In genomic region chr6:113653551-113653950, GRCm38 (mm10) we compare ENCODE assay signal across 24 mouse cellular contexts. TPM values are rescaled to one million over a fixed set of nuclear protein-coding genes. Genes with fewer than 3 reads are reported as not detected.
A peak's percentile ranks its signal among the peaks of the same experiment; 100 is the strongest.
DNase-seq lines count a peak whose midpoint lies in the region; ATAC-seq and TF ChIP-seq lines count a peak whose summit lies in the region.
"Had no signal": no experiment of that assay in that cellular context is flagged by ENCODE, and none has a peak within 500 bp of the region (broad histone marks: within the 10 kb centered on the region; RNA-seq: fewer than 3 reads in every experiment).

No protein-coding gene starts in this region.

- no peak for TF ChIP-seq CTCF in layer of hippocampus, adult 2 months (conservative IDR thresholded peaks at IDR 0.05)
- TF ChIP-seq CTCF in liver, postnatal 0 days (IDR thresholded peaks at IDR 0.05; ENCODE audit: low read depth), result no peak
- no peak for TF ChIP-seq CTCF in bone marrow, adult 2 months (IDR thresholded peaks at IDR 0.05; ENCODE audit: control insufficient read depth, insufficient read depth, low read length)

- no peak for TF ChIP-seq EP300 in liver, postnatal 0 days (IDR thresholded peaks at IDR 0.05; ENCODE audit: low read depth)

- no peak overlapping the region for H3K4me3 ChIP-seq in layer of hippocampus, adult 2 months
- no peak overlapping the region for H3K4me3 ChIP-seq in liver, postnatal 0 days (ENCODE audit: low read depth, low read length)
- no peak overlapping the region for H3K4me3 ChIP-seq in liver, embryonic 12.5 days
- H3K4me3 ChIP-seq in bone marrow, adult 2 months (replicated peaks; ENCODE audit: control insufficient read depth, low read depth, low read length), result no peak overlapping the region
- no peak overlapping the region for H3K4me3 ChIP-seq in brown adipose tissue, adult 24 weeks (ENCODE audit: insufficient read depth, low read depth, low read length)
- no peak overlapping the region for H3K4me3 ChIP-seq in forebrain, embryonic 11.5 days (ENCODE audit: low read depth, low read length)
- H3K4me3 ChIP-seq: embryonic facial prominence, embryonic 15.5 days; forebrain, embryonic 12.5 days; heart, embryonic 12.5 days; hindbrain, embryonic 10.5 days had no signal

- no peaks in the 10 kb centered on the region for H3K9me3 ChIP-seq in liver, postnatal 0 days (ENCODE audit: low read length)
- no peaks in the 10 kb centered on the region for H3K9me3 ChIP-seq in liver, embryonic 12.5 days (replicated peaks)
- no peaks in the 10 kb centered on the region for H3K9me3 ChIP-seq in forebrain, embryonic 11.5 days (ENCODE audit: control insufficient read depth, low read length)
- H3K9me3 ChIP-seq: embryonic facial prominence, embryonic 15.5 days; forebrain, embryonic 12.5 days; G1E; heart, embryonic 12.5 days; hindbrain, embryonic 10.5 days had no signal

- no peak for ATAC-seq in liver, postnatal 0 days
- ATAC-seq in liver, embryonic 12.5 days, result no peak
- no peak for ATAC-seq in forebrain, embryonic 11.5 days (replicated peaks; ENCODE audit: low FRiP score)
- ATAC-seq: forebrain, embryonic 16.5 days had no signal

- H3K36me3 ChIP-seq in liver, postnatal 0 days (replicated peaks; ENCODE audit: insufficient read depth, low read length), result no peaks in the 10 kb centered on the region; the same call in 1 of the 2 replicates
- H3K36me3 ChIP-seq in liver, embryonic 12.5 days, result 0 out of 2 replicates have a peak, but pooled peaks cover 4% of the 10 kb centered on the region
- no peaks in the 10 kb centered on the region for H3K36me3 ChIP-seq in forebrain, embryonic 11.5 days (ENCODE audit: control insufficient read depth, insufficient read depth, low read length)
- H3K36me3 ChIP-seq: embryonic facial prominence, embryonic 15.5 days; forebrain, embryonic 12.5 days; heart, embryonic 12.5 days; hindbrain, embryonic 10.5 days had no signal

- TF ChIP-seq POLR2A in bone marrow, adult 2 months (IDR thresholded peaks at IDR 0.05; ENCODE audit: borderline replicate concordance, control insufficient read depth, low read depth, low read length), result no peak

- H3K27me3 ChIP-seq in liver, postnatal 0 days (ENCODE audit: insufficient read depth, low read length), result no peaks in the 10 kb centered on the region
- no peaks in the 10 kb centered on the region for H3K27me3 ChIP-seq in liver, embryonic 12.5 days (replicated peaks)
- no peaks in the 10 kb centered on the region for H3K27me3 ChIP-seq in forebrain, embryonic 11.5 days (ENCODE audit: control insufficient read depth, insufficient read depth, low read length)
- H3K27me3 ChIP-seq: embryonic facial prominence, embryonic 15.5 days; forebrain, embryonic 12.5 days; heart, embryonic 12.5 days had no signal

- H3K9ac ChIP-seq in liver, postnatal 0 days (replicated peaks), result no peak overlapping the region
- H3K9ac ChIP-seq in liver, embryonic 12.5 days, result no peak overlapping the region
- H3K9ac ChIP-seq in forebrain, embryonic 11.5 days (ENCODE audit: low read length), result no peak overlapping the region
- H3K9ac ChIP-seq: embryonic facial prominence, embryonic 15.5 days; forebrain, embryonic 12.5 days; heart, embryonic 12.5 days; hindbrain, embryonic 14.5 days had no signal

- DNase-seq in layer of hippocampus, adult 2 months (ENCODE audit: low spot score in 2 of 2), result no peak
- DNase-seq in layer of hippocampus, adult 9-10 months (ENCODE audit: low spot score), result no peak
- DNase-seq in liver, postnatal 0 days, result no peak
- DNase-seq in forebrain, embryonic 11.5 days (ENCODE audit: low spot score), result no peak
- DNase-seq in kidney, adult 9 months, result no peak
- DNase-seq: adrenal gland, adult 8-10 months; cerebellum, adult 8-10 months; cerebellum, postnatal 14 days; embryo, embryonic 11 days; gastrocnemius, postnatal 14 days had no signal

- H3K4me2 ChIP-seq in liver, postnatal 0 days (ENCODE audit: low read depth, low read length), result no peak overlapping the region
- no peak overlapping the region for H3K4me2 ChIP-seq in liver, embryonic 12.5 days
- no peak overlapping the region for H3K4me2 ChIP-seq in forebrain, embryonic 11.5 days (ENCODE audit: low read depth, low read length, severe bottlenecking)
- H3K4me2 ChIP-seq: embryonic facial prominence, embryonic 15.5 days; forebrain, embryonic 12.5 days; heart, embryonic 12.5 days; hindbrain, embryonic 14.5 days had no signal

- H3K27ac ChIP-seq in layer of hippocampus, adult 2 months, result 0 out of 2 replicates have a peak overlapping the region, but pooled peaks have one; percentile 11
- H3K27ac ChIP-seq in liver, postnatal 0 days (ENCODE audit: low read depth), result peak overlapping the region; percentile 55; the same call in 1 of the 2 replicates
- H3K27ac ChIP-seq in liver, embryonic 12.5 days, result no peak overlapping the region
- H3K27ac ChIP-seq in bone marrow, adult 2 months (ENCODE audit: control insufficient read depth, insufficient read depth, low read depth, low read length, poor library complexity), result peak overlapping the region; percentile 76
- H3K27ac ChIP-seq in brown adipose tissue, adult 24 weeks (replicated peaks; ENCODE audit: low read depth, low read length), result peak overlapping the region; percentile 84
- H3K27ac ChIP-seq in forebrain, embryonic 11.5 days (ENCODE audit: low read depth, low read length), result no peak overlapping the region
- H3K27ac ChIP-seq: embryonic facial prominence, embryonic 15.5 days; forebrain, embryonic 12.5 days; hindbrain, embryonic 10.5 days; hindbrain, embryonic 14.5 days had no signal

- 84% methylated on average over 7 of the region's 7 CpGs for WGBS in liver, postnatal 0 days (ENCODE audit: insufficient replicate concordance)
- WGBS in liver, embryonic 12.5 days (ENCODE audit: insufficient replicate concordance), result 80% methylated on average over 7 of the region's 7 CpGs
- WGBS in bone marrow, adult 2 months, result 77% methylated on average over 7 of the region's 7 CpGs
- 96% methylated on average over 7 of the region's 7 CpGs for WGBS in forebrain, embryonic 11.5 days

- H3K4me1 ChIP-seq in liver, postnatal 0 days (ENCODE audit: insufficient read depth), result peaks cover 46% of the 10 kb centered on the region
- H3K4me1 ChIP-seq in liver, embryonic 12.5 days, result peaks cover 45% of the 10 kb centered on the region
- H3K4me1 ChIP-seq in bone marrow, adult 2 months (ENCODE audit: control insufficient read depth, insufficient read depth, low read length), result peaks cover 13% of the 10 kb centered on the region
- peaks cover 56% of the 10 kb centered on the region for H3K4me1 ChIP-seq in brown adipose tissue, adult 24 weeks (ENCODE audit: control insufficient read depth, insufficient read depth, insufficient read length, low read length)
- no peaks in the 10 kb centered on the region for H3K4me1 ChIP-seq in forebrain, embryonic 11.5 days (replicated peaks; ENCODE audit: control insufficient read depth, insufficient read depth, low read length)
- H3K4me1 ChIP-seq: embryonic facial prominence, embryonic 15.5 days; forebrain, embryonic 12.5 days; hindbrain, embryonic 10.5 days had no signal

RNA-seq across cellular contexts. Expression of gene Irak2, which starts 15.3 kb away (rescaled TPM):
- total RNA-seq in layer of hippocampus, adult 2 months (2021), result 10 to 100 TPM; 16.6 to 18.8 TPM
- polyA plus RNA-seq in liver, postnatal 0 days (2015; fragmentation: Nextera tagmentation; extraction: Ambion mirVana), result 9.2 and 10.8 TPM in 2 replicates
- polyA plus RNA-seq in liver, embryonic 12.5 days (2016; fragmentation: Nextera tagmentation; extraction: Ambion mirVana), result 17.2 and 17.9 TPM in 2 replicates
- 10.0 and 11.9 TPM in 2 replicates for polyA plus RNA-seq in bone marrow, adult 2 months (2011; ENCODE audit: insufficient read depth, insufficient read length, low replicate concordance, missing spikeins)
- 18.9 and 19.7 TPM in 2 replicates for polyA plus RNA-seq in brown adipose tissue, adult 24 weeks (2012; ENCODE audit: insufficient read depth, insufficient read length, missing spikeins)
- polyA plus RNA-seq in forebrain, embryonic 11.5 days (2014; fragmentation: Nextera tagmentation; extraction: Ambion mirVana), result 1.6 and 2.1 TPM in 2 replicates

RNA-seq across cellular contexts. Expression of gene Vhl, which starts 29.8 kb away (rescaled TPM):
- total RNA-seq in layer of hippocampus, adult 2 months (2021), result 10 to 100 TPM; 44.3 to 44.9 TPM
- polyA plus RNA-seq in liver, postnatal 0 days (2015; fragmentation: Nextera tagmentation; extraction: Ambion mirVana), result 10.0 and 12.9 TPM in 2 replicates
- 13.9 and 14.8 TPM in 2 replicates for polyA plus RNA-seq in liver, embryonic 12.5 days (2016; fragmentation: Nextera tagmentation; extraction: Ambion mirVana)
- polyA plus RNA-seq in bone marrow, adult 2 months (2011; ENCODE audit: insufficient read depth, insufficient read length, low replicate concordance, missing spikeins), result 38.5 and 66.7 TPM in 2 replicates
- polyA plus RNA-seq in brown adipose tissue, adult 24 weeks (2012; ENCODE audit: insufficient read depth, insufficient read length, missing spikeins), result 13.2 and 15.0 TPM in 2 replicates
- polyA plus RNA-seq in forebrain, embryonic 11.5 days (2014; fragmentation: Nextera tagmentation; extraction: Ambion mirVana), result 63.7 and 64.4 TPM in 2 replicates

RNA-seq across cellular contexts. Expression of gene Tatdn2, which starts 43.3 kb away (rescaled TPM):
- 10 to 100 TPM; 60.4 to 67.8 TPM for total RNA-seq in layer of hippocampus, adult 2 months (2021)
- polyA plus RNA-seq in liver, postnatal 0 days (2015; fragmentation: Nextera tagmentation; extraction: Ambion mirVana), result 0.62 and 0.83 TPM in 2 replicates
- polyA plus RNA-seq in liver, embryonic 12.5 days (2016; fragmentation: Nextera tagmentation; extraction: Ambion mirVana), result 1.3 TPM in 2 replicates
- polyA plus RNA-seq in bone marrow, adult 2 months (2011; ENCODE audit: insufficient read depth, insufficient read length, low replicate concordance, missing spikeins), result 61.3 and 112 TPM in 2 replicates
- 18.0 and 29.7 TPM in 2 replicates for polyA plus RNA-seq in brown adipose tissue, adult 24 weeks (2012; ENCODE audit: insufficient read depth, insufficient read length, missing spikeins)
- polyA plus RNA-seq in forebrain, embryonic 11.5 days (2014; fragmentation: Nextera tagmentation; extraction: Ambion mirVana), result 0.88 and 1.5 TPM in 2 replicates

RNA-seq across cellular contexts. Expression of gene Brk1, which starts 49.0 kb away (rescaled TPM):
- 100 to 1,000 TPM; 211 to 234 TPM for total RNA-seq in layer of hippocampus, adult 2 months (2021)
- 88.5 and 88.9 TPM in 2 replicates for polyA plus RNA-seq in liver, postnatal 0 days (2015; fragmentation: Nextera tagmentation; extraction: Ambion mirVana)
- 106 and 109 TPM in 2 replicates for polyA plus RNA-seq in liver, embryonic 12.5 days (2016; fragmentation: Nextera tagmentation; extraction: Ambion mirVana)
- polyA plus RNA-seq in bone marrow, adult 2 months (2011; ENCODE audit: insufficient read depth, insufficient read length, low replicate concordance, missing spikeins), result 65.5 and 112 TPM in 2 replicates
- 158 and 192 TPM in 2 replicates for polyA plus RNA-seq in brown adipose tissue, adult 24 weeks (2012; ENCODE audit: insufficient read depth, insufficient read length, missing spikeins)
- 198 and 200 TPM in 2 replicates for polyA plus RNA-seq in forebrain, embryonic 11.5 days (2014; fragmentation: Nextera tagmentation; extraction: Ambion mirVana)

RNA-seq across cellular contexts. Expression of gene Fancd2os, which starts 53.0 kb away (rescaled TPM):
- total RNA-seq in layer of hippocampus, adult 2 months (2021), result under 1 TPM; 0.33 to 0.86 TPM
- 0.12 and 0.14 TPM in 2 replicates for polyA plus RNA-seq in liver, postnatal 0 days (2015; fragmentation: Nextera tagmentation; extraction: Ambion mirVana)
- 0.10 and 0.11 TPM in 2 replicates for polyA plus RNA-seq in liver, embryonic 12.5 days (2016; fragmentation: Nextera tagmentation; extraction: Ambion mirVana)
- polyA plus RNA-seq in bone marrow, adult 2 months (2011; ENCODE audit: insufficient read depth, insufficient read length, low replicate concordance, missing spikeins), result not detected in 2 replicates
- polyA plus RNA-seq in brown adipose tissue, adult 24 weeks (2012; ENCODE audit: insufficient read depth, insufficient read length, missing spikeins), result not detected in 2 replicates
- 0.24 TPM in 1 of 2 replicates, not detected in the other for polyA plus RNA-seq in forebrain, embryonic 11.5 days (2014; fragmentation: Nextera tagmentation; extraction: Ambion mirVana)
- total RNA-seq: common myeloid progenitor, adult 5-6 weeks; gastrocnemius, postnatal 14 days; granulocyte monocyte progenitor cell, adult 5-6 weeks; heart, postnatal 25 days had no signal
- polyA plus RNA-seq: embryonic facial prominence, embryonic 11.5 days; embryonic facial prominence, embryonic 15.5 days; forebrain, embryonic 16.5 days; G1E; heart, embryonic 12.5 days; hindbrain, embryonic 14.5 days had no signal

Comparison
In these comparisons a context has a peak if more than half of its experiments do, and no peak if none do; other contexts are left out.
1. H3K27ac ChIP-seq: peak in layer of hippocampus, adult 2 months (single experiment), liver, postnatal 0 days (single experiment), bone marrow, adult 2 months (single experiment) and brown adipose tissue, adult 24 weeks (single experiment); none in liver, embryonic 12.5 days (single experiment) and forebrain, embryonic 11.5 days (single experiment).